Mouse (Mus musculus) brain, adult 2 months (tissue): ENCODE data around the gene Prex1.

Source experiments
- DNase-seq: peaks from one replicate; pipeline ENCODE4 v3.0.0; 2011; ENCODE audit warnings: low read depth, low spot score

The Prex1 gene

DNA sequence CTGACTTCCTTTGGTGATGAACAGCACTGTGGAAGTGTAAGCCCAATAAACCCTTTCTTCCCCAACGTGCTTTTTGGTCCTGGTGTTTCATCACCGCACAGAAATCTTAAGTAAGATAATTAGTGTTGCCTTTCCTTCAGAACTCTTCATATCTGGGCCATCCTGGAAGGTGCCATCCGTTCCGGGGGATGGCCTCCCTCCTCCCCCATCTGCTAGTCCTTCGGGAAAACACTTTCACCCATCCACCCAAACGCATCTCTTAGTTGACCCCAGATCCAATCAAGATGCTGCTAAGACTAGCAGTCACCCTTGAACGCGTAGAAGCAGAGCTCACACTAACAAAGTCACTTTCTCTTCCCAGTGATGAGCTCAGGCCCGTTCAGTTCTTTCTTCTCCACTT lies 150.6 kb downstream of the Prex1 start:
- DNase-seq, result no peak

DNA sequence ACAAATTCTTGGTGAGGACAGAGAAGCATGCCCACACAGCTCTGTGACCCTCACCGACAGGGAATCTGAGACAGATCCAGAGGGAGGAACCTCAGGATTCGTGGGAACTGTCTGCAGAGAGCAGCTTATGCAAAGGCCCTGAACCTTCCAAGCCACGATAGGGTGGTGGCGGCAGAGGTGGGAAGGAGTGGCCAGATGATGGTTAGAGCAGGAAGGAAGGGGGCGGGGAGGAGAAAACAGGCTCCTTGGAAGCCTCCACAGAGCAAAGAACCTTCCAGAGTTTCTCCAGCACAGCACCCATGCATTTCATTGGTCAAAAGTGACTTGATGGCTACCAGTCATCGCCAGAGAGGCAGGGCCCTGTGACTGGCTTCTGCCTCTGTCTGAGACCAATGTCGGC lies 151.9 kb downstream of the Prex1 start:
- DNase-seq, result no peak

DNA sequence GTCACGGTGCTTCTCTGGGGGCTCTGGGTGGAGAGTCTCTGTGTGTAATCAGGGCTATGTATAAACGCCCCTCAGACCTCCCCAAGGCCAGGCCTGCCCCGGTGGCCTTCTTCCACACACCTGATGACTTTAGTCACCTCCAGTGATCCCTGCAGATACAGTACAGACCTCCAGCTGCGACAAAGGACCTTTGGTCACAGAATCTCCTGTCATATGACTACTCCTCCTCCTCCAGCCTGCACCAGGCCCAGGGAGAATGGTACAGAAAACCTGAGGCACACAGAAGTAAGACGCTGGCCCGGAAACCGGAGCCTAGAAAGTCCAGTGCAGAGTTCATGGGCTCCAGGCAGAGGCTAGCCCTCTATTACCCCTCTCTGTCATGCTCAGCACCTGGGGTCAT lies 152.8 kb downstream of the Prex1 start:
- DNase-seq, result no peak

DNA sequence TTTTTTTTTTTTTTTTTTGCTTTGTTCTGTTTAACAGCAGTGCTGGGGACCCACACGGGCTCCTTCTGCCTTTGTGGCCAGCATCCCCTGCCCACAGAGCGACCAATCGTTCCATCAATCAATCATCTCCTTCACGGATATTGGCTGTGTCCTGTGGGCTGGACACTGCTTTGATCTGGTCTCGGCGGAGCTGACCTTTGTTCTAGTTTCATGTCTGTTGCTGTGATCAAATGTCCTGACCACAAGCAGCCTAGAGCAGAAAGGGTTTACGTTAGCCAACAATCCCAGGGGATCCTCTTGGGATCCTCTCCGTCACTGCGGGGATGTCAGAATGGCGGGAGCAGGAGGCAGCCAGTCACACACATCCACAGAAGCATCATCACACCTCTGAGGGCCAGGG lies 154.1 kb downstream of the Prex1 start:
- no peak for DNase-seq

DNA sequence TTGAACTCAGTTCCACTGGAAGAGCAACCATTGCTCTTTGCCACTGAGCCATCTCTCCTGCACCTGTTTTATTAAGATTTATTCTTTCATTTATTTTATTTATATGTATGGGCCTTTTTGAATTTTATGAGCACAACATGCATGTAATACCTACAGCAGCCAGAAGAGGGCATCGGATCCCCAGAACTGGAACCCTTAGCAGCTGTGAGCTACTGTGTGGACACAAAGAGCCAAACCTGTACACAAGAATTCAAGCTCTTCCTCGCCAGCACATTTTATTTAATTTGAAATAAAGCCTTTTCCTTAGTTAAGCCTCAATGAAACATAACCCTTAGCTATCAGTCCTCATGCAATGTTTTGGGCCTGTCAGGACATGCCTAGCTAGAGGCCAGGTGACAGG lies 158.1 kb downstream of the Prex1 start:
- no peak for DNase-seq

DNA sequence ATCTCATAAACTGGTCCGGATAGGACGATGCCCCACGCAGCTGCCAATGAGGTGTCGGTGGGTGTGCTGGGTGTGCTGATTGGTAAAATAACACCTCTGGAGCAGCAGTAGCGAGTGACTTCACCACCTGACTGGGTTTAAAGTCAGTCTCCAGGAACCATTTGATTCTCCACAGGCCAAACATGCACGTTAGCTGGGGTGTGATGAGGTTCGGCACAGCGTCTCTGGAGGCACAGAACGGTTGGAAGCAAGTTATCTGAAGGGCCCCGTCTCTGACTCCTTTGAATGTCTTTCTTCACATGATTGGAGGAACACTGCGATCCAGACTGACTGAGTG lies 159.5 kb downstream of the Prex1 start:
- DNase-seq, result no peak

DNA sequence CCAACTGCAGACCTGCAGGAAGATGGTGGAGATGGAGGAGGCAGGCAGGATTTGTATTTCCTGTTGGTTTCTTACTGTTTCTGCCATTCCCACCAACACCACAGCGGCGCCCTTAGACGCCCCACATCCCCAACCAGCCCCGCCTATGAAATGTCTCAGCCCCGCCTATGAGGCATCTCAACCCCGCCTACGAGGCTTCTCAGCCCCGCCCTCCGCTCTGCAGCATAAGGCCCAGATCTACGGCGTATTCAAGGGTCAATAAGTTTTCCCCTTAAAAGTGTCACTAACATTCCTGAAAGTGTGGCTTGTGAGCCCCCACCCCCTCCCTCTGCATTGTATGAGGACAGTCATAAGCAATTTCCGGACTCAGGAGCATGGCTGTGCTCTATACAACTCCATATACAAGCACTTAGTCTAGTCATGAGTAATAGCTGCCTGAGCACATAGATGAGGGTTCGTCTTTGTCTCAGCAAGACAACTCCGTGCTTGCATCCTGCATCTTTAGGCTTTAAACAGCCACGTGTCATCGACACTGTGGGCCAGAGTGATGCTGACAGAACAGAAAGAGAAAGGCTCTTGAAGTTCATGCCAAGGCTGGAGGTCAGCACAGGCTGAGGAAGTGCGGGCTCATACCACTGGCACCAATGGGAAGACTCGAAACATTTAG lies 160.0 kb downstream of the Prex1 start:
- no peak for DNase-seq

DNA sequence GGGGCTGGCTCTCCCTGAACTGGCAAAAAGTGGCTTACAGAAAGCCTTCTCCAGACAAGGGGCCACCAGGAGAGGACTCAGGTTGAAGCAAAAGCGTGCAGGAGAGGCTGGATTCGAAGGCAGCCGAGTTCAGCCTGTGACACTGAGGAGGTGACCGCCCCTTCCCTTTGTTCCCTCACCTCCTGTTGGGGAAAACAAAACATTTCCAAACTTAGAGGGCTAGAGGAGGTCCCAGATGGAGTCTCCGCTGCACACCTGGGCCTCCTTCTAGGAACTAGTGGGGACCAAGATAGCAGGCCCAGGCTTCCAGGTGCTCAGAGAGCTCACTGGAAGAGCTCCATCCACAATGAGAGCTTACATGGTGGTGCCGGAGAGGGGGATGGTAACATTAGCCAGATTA lies 161.0 kb downstream of the Prex1 start:
- no peak for DNase-seq

DNA sequence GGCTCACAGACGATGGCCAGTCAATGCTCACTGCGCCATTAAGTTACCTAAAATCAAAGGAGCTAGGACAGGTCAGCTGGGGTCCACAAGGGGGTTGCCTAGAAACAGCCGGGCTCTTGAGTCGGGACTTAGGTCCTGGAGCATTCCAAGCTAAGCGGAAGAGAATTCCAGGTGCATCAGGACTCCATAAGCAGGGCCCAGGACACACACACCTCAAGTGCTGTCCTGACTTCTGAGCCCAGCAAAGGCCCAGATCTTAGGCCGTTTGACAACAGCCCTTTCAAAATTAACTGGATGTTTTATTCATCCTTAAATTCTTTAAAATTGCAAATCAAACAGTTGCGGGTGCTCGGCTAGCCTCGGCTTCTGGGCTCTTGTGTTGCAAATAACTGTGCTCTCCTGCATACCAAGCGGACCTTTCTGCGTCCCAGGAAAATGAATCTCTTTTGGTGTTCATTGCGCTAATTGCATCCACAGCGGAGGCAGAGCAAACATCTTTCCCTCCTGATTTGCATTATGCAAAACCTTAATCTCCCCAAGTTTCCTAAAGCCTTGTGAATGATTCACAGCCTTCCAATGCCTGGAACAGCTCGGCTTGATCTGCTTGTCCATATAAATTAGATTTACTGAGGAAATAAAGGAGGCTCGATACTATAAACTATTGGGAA lies 161.7 kb downstream of the Prex1 start:
- DNase-seq, result peak; percentile 63

DNA sequence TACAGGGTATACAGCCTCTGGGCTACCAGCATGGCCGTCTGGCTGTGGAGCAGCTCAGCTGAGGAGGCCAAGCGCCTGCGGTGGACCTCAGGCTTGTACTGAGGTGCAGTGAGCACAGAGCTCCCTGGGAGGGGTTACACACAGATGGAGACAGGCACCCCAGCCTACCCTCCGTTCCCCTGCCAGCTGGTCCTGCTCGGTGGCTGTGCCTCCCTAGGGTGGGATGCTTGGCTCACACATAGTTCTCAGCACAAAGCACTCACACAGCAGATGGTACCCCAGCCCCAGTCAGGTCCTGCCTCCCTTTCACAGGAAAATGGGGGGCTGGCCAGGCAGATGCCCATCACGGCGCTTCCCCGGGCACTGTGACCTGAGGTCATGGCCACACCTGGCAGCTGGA lies 163.8 kb downstream of the Prex1 start:
- DNase-seq, result no peak

DNA sequence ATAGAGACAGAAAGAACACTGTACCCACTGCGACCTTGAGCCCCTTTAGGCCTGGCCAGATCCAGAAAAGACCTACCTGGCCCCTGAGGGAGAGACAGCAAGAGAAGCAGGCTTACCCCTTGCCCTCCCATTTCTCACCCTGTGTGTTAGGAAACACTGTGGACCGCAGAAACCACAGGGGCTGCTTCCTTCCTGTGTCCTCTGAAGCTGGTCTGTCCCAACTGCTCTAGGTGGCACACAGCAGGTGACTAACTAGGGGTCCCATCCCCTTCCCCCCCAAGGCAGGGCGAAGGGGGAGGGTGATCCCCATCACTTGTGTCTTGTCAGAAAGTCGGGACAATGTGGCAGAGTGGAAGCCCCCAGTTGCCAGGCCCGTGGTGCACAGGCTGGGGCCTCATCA lies 164.6 kb downstream of the Prex1 start:
- DNase-seq, result no peak

DNA sequence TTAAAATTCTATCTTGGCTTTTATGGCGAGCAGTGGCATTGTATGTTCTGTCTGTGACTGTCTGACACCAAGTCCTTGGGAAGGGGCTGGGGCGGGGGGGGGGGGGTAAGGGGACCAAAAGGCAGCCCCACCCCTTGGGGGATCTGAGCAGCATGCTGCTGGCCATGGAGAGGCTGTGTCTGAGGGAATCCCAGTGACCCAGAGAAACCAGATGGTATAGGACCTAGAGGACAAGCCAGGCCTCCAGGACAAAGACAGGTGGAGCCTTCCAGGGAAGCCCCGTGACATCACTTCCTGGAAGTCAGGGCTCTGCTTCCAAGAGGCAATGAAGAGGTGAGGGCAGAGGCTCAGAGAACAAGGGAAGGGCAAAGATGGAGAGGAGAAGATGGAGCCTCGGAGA lies 168.1 kb downstream of the Prex1 start:
- DNase-seq, result no peak

DNA sequence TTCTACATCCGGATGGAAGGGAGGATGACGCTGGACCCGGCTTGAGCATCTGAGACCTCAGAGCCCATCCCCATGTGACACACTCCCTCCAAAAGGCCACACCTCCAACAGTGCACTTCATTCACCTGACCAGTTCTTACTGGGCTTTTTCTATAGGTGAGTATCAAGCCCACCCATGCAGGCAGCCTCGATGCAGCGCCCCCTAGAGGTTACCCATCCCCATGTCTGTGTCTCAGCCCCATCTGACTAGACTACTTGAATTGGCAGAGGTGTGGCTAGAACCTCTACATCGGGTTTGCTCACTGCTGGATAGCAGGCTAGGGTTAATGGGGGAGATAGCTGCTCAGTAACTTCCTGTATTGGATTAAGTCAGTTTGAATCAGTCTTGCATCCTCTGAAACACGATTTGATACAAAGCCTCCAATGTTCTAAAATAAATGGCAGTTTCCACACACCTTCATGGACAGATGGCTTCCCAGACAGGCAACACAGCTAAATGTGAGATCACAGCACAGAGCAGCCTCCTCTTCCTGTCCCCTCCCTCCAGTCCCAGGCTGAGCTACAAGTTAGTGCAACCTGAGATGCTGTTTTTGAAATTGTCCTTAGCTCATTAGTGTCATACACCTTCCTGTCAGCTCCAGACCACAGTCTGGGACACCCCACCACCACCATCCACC lies 168.9 kb downstream of the Prex1 start:
- DNase-seq, result peak; percentile 83

DNA sequence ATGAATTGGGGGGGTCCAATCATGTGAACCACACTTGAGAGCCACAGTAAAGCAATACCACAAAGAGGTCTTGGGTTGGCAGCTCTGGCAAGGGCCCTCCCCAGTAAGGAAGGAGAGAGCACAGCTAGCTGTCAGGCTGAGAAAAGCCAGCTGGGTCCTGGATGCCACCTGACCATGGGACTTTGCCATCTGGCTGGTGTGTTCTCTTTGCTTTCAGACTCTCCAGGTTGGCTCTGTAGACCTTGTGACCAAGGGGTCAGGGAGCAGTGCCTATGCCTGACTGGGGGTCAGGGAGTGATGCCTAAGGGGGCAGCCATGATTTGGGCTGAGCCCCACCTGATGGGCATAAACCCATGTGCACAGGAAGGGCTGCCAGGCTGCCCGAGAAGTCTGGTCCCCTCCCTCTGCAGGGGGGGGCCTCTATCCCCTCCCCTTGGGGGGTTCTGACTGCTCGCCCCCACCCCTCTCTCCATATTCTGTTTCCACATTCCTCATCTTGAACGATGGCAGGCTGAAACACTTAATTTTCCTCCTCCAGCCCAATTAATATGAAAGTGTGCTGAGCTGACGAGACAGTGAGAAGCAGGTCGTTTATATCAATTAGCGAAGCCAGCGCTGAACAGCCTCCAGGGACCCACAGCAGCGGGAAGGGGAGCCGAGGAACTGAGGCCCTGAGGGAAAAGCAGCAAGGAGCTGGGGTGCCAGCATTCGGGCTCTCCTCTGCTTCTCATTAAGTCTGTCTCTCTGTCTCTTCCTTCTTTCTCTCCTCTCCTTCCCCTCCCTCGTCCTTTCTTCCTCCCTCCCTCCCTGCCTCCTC lies 172.3 kb downstream of the Prex1 start:
- no peak for DNase-seq

DNA sequence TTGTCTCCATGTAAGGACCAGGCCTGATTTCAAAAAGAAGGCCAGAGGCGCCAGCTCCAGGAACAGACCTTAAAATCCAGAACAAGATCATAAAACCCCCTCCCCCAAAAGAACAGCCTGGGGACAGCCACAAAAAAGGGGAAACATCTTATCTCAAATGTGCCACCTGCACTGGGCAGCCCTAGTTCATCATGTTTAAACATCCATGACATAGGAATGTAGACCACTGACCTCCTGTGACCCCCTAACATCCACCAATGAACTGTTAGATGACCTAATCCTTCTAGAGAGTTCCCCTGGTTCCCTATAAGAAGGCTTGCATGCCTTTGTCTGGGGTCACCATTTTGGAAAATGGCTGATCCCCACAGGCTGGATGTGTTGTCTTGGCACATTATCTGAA lies 173.4 kb downstream of the Prex1 start:
- DNase-seq, result no peak

DNA sequence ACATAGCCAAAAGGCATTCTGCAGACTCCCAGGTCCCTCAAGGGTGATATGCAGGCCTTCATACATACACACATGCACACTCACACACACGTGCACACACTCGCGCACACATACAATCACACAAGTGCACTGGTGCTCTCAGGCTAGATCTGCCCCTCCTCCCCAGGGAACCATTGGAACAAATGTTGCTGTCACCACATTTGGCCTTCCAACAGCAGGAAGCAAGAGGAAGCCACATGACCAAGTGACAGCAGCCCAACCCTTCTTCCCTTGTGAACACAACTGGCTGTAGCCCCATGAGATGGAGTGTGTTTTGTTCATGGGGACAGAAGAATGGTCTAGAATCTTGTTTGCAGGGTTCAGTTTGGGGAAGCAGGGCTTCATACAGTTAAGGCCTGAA lies 176.7 kb downstream of the Prex1 start:
- no peak for DNase-seq

DNA sequence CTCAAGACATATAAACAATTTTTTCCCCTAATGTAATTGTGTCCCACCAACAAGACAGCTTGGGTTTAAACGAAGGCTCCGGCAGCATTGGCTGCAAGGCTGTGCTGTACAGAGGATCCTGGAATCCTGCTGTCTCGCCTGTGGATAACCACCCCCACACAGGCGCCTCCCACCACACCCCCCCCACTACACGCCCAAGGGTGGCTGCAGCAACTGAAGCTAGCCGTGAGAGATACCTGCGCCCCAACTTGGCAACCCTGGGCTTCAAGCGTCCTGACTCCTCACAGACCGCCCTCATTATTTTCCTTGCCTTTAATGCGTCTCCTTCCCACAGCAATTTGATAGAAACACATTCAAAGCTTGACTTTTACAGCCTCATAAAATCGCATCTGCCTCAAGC lies 178.1 kb downstream of the Prex1 start:
- DNase-seq, result no peak

DNA sequence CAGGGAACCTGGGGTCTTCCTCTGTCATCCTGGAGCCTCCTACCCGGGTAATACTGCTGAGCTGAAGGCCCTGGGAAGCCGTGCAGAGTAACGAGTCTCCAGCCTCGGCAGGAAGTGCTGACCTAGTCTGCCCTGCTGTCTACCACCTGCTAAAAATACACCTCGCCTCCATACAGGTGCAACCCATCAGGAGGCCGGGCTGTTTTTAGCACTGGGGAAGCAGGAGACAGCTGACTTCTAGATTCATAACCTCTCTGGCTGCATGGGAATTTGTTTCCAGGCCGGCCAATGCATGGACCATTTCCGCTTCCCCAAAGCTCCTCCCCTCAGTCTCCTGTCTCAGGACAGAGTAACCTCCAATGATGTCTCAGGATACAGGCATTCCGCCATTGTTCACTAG lies 187.4 kb downstream of the Prex1 start:
- peak; percentile 39 for DNase-seq

DNA sequence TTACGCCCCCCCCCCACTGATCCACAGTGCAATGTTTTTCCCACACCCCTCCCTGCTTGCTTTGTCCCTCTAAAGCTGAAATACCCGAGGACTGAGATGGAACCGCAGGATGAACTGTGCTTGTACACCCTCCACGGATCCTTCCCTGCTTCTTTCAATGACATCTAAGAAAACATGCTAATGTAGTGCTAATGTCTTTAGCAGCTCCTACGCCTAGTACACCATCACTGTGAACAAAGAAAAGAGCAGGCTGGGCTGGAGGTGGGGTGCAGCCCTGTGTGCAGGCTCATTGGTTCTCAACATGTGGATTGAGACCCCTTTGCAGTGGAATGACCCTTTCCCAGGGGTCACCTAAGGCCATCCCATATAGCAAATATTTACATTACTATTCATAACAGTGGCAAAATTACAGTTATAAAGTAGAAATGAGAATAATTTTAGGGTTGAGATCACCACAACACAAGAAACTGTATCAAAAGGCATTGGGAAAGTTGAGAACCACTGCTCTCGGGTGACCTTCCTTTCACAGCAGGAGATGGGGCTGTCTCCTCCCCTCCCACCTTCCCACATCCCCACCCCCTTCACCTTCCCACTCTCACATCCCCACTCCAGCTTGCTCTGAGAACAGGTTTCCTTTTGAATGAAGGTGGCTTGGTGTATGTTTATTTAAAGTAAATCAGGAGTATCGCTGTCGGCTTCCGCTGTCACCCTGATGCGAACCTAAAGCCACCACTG lies 190.3 kb downstream of the Prex1 start:
- no peak for DNase-seq

DNA sequence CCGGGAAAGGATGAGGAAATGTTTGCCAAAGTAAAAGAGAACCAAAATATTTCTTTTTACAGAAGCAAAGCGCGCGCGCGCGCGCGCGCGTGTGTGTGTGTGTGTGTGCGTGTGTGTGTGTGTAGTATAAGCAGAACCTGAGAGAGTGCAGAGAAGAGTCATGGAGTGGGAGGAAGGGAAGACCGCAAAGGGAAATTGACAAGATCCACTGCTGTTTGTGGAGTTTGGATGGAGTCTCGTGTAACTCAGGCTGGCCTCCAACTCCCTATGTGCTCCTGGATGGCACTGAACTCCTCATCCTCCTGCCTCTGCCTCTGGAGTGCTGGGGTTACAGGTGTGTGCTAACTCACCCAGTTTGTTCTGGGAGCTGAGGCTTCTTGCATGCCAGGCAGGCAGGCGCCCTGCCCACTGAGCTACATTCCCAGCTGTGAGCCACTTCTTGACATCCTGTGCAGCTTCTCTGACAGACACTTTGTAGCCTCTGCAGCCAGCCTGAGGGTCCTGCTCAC lies 191.0 kb downstream of the Prex1 start:
- peak; percentile 34 for DNase-seq

DNA sequence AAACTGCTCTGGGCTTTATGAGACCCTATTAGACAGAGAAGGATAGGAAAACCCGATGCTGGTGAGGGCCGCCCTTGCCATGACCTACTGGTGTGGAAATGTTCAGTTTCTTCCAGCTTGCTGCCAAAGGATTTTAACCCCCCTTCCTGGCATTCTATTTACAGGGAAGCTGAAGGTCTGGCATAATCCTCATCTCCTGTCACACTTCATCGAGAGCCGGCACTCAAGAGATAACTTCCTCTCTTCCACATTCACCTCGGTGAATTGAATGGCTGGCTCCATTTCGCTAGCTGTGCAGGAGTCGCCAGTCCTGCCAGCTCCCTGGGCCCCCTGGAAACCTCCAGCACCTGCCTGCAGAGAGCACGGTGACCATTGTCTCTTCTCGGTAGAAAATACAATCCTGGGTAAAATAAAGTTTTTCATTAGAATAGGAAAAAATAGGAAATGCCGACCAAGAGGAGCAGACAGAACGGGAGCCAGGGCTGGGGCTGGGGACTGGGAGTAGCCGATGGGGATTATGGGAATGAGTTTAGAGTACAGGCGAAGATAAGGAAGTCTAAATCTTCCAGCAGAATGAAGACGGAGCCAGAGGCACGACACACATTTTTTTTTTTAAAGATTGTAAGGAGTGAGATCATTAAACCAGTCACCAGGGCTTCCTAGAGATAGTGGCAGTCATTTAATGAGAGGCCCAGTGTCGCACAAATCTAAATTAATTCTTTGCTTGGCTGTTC lies 191.6 kb downstream of the Prex1 start:
- DNase-seq, result no peak
